Mouse (Mus musculus): ENCODE data around the gene Grpel1. TPM values are rescaled to one million over a fixed set of nuclear protein-coding genes. Genes with fewer than 3 reads are reported as not detected.

The Grpel1 gene
- total RNA-seq, 2 experiments from 2014 or later: 33.0 to 35.1 TPM

DNA sequence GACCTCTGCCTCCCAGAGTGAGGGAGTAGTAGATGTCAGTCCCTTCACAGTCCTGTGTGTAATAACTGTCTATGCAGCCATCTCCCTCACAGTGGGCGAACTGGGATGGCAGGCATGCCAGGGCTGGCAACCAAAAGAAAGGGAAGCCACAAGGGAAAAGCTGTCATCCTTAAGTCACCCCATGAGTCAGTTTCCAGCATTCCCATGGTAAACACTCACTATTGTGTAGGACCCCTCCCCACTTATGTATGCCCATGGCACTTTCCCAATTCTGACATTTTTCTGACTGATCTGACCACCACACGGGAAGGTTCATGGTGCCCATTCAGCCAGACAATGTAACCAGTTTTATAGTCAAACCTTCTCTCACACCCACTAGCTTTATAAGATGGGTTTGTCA, 4.1 kb upstream of the Grpel1 start:
- DNase-seq (ENCODE audit: low spot score): no peak

GRCm38 (mm10) chr5:36461231-36461630, 3.6 kb upstream of the Grpel1 start:
- no peak for DNase-seq (ENCODE audit: low spot score)

- DNase-seq (ENCODE audit: low spot score): peak; percentile 78
Observed at GRCm38 (mm10) chr5:36462810-36463209, 2.0 kb upstream of the Grpel1 start.

- no peak for DNase-seq (ENCODE audit: low spot score)
Observed at GRCm38 (mm10) chr5:36463391-36463790, 1.4 kb upstream of the Grpel1 start.

GRCm38 (mm10) chr5:36465889-36466288, 1.1 kb downstream of the Grpel1 start:
- DNase-seq (ENCODE audit: low spot score): no peak

- no peak for DNase-seq (ENCODE audit: low spot score)
Observed at GRCm38 (mm10) chr5:36471206-36471605, 6.4 kb downstream of the Grpel1 start.

- no peak for DNase-seq (ENCODE audit: low spot score)
Observed at GRCm38 (mm10) chr5:36472876-36473655, 8.3 kb downstream of the Grpel1 start.

GRCm38 (mm10) chr5:36474283-36474682, 9.5 kb downstream of the Grpel1 start:
- peak; percentile 68 for DNase-seq (ENCODE audit: low spot score)

GRCm38 (mm10) chr5:36477486-36477885, 12.7 kb downstream of the Grpel1 start:
- no peak for DNase-seq (ENCODE audit: low spot score)

DNA sequence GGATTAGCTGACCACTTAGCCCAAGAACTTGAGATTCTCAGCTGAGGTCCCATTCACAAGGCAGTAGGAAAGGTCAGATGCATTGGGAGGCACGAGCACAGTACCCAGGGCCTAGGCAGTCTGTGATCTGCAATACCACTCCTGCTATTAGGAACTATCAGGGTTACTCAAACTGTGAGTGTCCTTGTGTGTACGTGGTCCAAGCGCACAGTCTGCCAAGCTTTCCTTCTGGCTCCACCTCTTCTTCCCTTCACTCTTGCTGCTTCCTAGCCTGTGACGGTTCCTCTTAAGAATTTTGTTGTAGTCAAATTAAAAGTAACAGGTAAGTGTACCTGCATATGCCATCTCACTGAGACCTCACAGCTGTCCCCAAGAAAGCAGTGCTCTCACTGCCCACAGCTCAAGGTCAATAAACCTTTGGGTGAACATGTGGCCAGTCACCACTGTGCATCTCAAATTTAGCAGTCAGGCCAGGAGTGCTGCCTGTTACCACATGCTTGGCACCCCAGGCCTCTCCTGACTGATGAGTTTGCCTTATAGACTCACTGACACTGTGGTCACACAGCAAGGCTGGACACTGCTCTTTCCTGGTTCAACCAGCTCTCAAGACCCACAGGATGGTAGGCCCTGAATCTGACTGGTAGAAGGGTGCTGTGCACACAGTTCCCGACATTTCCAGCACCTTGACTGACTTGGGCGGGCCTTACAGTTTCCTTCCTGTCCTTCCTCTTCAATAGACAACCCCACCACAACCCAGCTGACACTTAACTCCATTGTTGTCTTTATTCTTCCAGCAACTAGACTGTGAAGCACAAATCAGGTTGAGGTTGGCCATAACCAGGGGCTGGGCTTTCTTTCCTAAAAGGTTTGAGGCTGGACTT, 14.0 kb downstream of the Grpel1 start:
- DNase-seq (ENCODE audit: low spot score): peak; percentile 60

GRCm38 (mm10) chr5:36479735-36480134, 14.9 kb downstream of the Grpel1 start:
- no peak for DNase-seq (ENCODE audit: low spot score)

DNA sequence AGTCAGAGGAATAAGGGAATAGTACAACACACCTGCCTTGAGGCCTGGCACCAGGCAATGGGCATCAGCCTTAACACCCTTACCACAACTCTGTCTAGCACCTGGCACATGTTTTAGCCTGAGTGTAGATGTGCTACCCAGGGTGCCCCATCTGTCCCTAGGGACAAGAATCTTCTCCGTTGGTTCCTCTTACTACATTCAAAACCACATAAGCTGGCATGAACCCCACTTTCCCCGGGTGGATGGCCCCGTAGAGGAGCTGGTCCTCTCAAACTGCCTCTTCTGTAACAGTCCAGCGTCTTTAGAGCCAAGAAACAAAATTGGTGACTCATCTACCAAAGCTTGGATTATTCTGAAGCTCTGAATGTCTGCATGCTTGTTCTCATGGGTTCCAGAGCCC, 15.6 kb downstream of the Grpel1 start:
- DNase-seq (ENCODE audit: low spot score): no peak

DNA sequence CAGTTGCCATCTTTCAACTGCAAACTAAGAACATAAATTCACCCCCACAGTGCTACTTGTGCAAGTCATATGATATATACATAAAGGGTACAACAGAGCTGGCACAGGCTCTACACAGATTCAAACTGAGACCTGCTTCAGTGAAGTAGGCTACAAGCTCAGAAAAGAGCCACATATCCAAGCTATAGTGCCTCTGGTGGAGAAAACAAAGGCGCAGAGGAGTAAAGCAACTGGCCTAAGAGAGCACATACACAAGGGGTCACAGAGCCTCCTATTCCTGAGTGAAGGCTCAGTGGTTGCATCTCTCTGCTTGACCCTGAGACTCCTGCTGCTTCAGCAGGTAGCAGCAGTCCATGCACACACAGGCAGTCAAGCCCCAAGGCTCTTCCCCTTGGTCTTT, 16.3 kb downstream of the Grpel1 start:
- DNase-seq (ENCODE audit: low spot score): no peak

DNA sequence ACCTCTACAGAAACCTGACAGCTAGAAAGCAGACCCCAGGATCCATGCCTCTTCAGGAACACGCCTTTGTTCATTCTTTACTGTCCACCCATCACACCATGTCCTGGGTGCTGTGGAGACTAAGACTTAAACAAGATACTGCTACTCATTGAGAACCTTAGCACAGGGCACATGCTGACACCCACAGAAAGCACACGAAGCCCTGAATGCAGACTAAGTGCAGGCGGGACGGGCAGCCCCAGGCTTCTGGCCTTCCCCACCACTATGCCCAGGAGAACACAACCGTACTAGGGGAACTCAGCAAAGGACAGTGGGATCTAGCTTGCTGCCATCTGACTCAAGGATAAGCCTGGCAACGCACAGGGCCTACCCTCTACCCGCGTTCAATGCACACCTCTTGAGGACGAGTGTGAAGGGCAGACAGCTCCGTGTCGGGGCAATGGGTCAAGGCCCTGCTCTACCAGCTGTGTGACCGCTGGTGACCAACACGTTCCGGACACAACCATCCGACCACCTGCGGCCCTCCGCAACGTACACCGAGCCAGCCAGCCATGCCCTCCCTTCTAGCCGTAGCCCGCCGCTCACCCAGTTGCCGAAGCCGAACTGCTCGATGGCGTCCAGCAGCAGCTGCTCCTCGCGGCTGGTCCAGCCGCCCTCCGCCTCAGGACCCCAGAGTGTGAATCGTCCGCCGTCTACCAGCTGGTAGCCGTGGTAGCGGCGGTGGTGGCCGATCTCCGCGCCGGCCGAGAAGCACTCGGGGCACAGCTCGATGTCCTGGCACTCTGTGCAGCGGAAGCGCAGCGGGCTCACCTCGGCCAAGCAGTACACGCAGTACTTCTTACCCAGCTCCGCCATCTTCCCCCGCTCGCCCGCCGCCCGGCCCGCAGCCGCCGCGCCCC, 18.7 kb downstream of the Grpel1 start:
- peak; percentile 42 for DNase-seq (ENCODE audit: low spot score)

GRCm38 (mm10) chr5:36484171-36484990, 19.6 kb downstream of the Grpel1 start, which contains the start of the genes Tada2b and Ccdc96:
Tada2b (minus strand) TSS chr5:36484285.
Ccdc96 (plus strand) TSS chr5:36484588.
- peak; percentile 97 for DNase-seq (ENCODE audit: low spot score)

GRCm38 (mm10) chr5:36485306-36485705, 20.5 kb downstream of the Grpel1 start:
- DNase-seq (ENCODE audit: low spot score): no peak

DNA sequence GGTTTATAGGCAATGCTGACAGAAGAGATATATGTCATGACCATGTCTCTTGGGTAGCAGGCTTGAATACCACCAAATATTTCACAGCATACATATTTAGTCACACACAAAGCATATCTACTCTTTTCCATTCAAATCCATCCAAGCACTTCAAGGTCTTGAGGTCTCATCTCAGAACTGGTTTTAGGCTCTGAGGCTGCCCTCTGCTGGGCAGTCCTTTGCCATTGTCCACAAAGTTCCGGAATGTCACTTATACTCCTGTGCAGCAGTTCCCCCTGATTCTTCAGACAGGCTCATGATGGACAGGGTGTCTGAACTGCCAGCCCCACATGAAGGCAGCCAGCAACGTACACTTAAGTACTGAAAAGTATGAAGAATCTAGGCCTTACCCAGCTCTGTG, 24.4 kb downstream of the Grpel1 start:
- DNase-seq (ENCODE audit: low spot score): no peak

DNA sequence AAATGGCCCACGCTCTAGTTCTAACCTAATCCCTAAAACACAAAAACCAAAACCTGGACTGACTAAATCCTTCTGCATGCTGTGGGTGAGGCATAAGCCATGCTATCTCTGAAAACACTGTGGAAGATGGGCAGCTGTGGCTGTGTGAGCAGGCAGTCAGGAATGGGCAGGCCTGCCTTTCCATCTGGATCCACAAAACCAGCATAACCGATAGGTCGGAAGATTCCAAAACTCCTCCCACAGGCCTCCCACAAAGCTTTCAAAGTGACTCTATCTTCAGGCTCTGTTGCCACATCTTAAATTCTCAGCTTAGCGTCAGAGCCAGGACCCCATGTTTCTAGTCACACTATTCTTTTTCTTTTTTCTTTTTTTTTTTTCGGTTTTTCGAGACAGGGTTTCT, 29.1 kb downstream of the Grpel1 start:
- DNase-seq (ENCODE audit: low spot score): no peak

DNA sequence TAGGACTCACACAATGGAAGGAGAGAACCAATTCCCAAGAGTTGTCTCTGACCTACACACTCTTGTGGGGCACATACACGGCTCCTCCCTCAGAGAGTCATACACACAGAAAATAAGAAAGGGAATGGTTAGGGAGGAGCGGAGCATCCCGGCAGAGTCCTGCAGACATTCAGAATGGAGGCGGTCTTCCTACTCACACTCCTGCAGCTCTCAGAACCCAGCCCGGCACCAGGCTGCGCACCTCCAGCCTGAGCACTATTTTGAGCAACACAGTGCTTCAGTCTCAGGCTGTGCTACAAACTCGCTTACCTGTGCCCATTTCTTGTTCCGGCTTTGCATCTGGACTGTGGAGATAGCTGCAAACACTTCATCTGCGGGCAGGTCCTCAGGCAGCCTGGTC, 29.9 kb downstream of the Grpel1 start:
- no peak for DNase-seq (ENCODE audit: low spot score)

DNA sequence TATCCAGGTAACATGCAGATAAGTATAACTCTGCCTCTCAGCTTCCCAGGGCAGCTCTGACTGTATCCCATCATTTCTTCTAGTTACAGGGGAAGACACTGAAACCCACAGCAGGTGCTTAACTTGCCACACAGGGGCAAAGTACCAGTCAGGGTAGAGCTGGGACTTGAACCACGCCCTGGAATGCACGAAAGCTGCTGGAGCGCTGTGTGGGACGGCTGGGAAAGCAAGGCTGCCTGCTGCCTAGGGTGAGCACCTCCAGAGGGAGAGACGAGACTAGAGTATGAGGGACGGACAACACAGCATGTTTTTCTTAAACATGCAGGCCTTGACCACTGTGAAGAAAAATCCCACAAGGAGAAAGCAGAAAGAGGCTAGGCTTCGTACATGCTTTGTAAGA, 40.4 kb downstream of the Grpel1 start:
- DNase-seq (ENCODE audit: low spot score): no peak

DNA sequence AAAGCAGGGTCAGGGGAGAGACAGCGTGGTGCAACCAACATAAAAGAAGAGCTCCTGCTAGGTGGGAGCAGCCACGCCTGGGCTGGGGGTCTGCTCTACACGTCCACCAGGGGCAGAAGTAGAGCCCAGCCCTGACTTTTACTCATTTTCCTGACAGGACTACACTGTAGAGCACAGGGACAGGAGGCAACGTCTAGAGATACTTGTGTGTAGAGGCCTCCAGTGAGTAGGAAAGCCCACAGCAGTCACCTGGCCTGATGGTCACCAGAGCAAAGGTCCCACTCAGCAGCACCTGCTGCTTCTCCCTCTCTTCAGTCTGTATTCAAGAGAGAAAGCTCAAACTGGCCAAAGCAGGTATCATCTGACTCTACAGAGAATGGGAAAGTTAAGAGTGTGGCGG, 40.8 kb downstream of the Grpel1 start:
- no peak for DNase-seq (ENCODE audit: low spot score)

All from gastrocnemius, adult 18-20 months (tissue).